Mouse (Mus musculus): ENCODE measurements around the gene Plcl1. TPM values are rescaled to one million over a fixed set of nuclear protein-coding genes. Genes with fewer than 3 reads are reported as not detected.

Gene Plcl1
- 10 to 100 TPM; 25.6 to 27.2 TPM for total RNA-seq (2021)

DNA sequence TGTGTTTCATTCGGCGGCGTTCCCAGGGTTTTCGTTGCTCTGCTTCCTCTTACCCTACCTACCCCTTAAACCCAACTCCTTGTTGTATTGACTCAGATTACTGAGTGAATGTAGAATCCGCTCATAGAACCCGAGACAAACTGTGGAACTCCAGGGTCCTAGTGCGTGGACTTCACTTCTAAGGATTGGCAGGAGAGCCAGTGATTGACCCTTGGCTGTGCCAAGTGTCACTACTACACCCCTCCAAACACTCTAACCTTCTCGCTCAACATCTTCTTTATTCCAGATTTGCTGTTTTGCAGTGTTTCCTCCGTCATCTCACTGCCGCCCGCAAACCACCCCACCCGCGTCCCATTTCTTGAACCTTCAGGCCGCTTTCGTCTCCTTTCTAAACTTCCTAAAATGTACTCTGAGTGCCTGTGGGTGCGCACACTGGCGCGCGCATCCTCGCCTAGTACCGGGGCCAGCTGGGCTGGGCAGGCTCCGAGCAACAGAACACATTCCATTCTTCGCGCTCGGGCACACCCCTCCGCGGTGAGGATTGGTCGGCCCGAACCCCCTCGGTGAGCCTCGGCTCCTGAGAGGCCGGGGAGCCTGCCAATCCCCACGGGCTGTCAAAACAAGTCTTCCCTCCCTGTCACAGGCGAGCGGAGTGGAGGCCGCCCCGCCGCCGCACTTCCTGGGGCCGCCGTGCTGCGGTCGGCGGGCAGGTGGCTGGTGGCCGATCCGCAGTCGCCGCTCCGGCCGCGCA lies at the start of gene Plcl1:
Gene Plcl1, plus strand, starts transcription at position 650 of the 751 bp plus-strand sequence.
- DNase-seq (ENCODE audit: extremely low spot score in 1 of 2, low spot score in 1 of 2): peak; percentile 86 to 91

DNA sequence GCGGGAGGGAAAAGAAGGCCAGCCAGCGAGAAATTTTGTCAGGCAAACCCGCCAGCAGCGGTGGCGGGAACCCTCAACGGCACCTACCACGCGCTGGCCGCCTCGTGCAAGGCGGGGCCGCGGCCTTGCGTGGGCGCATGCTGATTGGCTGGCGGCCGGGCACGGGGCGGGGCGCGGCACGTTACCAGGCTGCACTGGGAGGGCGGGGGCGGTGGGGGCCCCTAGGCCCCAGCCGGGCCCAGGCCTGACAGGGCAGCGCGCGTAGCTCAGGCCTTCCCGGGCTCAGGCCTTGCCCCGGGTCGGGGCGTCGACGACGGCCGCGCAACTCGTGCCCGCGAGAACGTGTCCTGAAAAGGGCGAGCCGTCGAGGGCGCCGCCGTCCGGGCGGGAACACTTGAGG lies 43.1 kb upstream of the Plcl1 start:
- DNase-seq (ENCODE audit: extremely low spot score in 1 of 2, low spot score in 1 of 2): no peak

DNA sequence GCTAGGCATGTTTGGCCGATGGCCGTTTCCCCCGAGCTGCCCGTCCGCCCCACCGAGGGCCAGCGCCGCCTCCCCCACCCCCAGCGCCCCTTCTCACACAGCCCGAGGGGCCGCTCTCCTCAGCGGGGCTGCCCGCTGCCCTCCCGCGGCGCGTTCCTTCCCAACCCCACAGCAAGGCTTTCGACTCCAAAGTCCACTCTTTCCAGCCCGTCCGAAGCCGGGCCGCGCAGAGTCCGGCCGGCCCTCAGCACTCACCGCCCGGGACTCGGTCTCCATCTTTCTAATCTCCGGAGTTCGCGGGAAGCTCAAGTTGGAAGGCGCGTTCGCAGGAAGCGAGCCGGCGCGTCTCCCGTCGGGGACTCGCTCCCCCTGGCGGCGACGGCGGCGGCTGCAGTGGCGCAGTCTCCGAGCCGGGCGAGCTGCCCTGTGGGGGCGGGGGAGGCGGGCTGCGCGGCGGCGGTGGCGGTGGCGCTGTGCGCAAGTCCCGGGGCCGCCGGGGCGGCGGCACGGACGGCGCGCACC lies 42.6 kb upstream of the Plcl1 start, which contains the start of gene Boll:
Gene Boll, minus strand, starts transcription at position 426 of the 522 bp plus-strand sequence.
- DNase-seq (ENCODE audit: extremely low spot score in 1 of 2, low spot score in 1 of 2): peak; percentile 40 to 68

DNA sequence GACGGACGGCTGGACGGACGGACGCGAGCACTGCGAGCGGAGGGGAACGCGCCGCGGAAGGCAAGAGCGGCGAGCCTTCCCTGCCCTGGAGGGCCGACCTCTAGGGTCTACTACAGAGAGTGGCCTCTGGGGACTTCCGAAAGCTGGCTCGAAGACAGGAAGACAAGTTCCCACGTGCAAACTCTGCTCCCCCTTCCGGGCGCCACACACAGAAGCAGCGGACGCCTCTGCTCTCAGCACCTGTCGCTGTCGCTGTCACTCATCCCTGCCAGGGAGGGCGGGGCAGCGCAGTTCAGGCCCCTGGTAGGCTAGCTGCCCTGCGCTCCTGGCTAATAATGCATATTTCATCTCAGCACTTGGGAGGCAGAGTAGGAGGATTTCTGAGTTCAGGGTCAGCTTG lies 42.1 kb upstream of the Plcl1 start:
- peak in 1 of 2 experiments; percentile 9 for DNase-seq (ENCODE audit: extremely low spot score in 1 of 2, low spot score in 1 of 2)

DNA sequence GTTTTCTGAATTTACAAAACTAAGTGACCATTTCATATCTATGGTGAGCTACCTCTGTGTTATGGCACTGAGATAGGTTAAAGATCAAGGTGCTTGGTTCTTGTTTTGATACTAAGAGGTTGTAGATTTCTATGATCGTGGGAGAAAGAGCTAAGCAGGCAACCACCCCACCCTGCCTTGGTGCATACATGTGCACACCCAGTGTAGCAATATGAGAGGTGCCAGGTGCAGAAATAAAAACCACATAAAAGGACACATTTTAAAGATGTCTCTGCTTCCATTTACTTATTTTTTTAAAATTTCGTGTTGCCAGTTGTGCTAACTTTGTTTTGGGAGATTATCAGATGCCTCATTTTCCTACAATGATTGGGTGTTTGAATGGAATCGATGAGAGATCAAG lies 33.1 kb upstream of the Plcl1 start:
- DNase-seq (ENCODE audit: extremely low spot score in 1 of 2, low spot score in 1 of 2): no peak

DNA sequence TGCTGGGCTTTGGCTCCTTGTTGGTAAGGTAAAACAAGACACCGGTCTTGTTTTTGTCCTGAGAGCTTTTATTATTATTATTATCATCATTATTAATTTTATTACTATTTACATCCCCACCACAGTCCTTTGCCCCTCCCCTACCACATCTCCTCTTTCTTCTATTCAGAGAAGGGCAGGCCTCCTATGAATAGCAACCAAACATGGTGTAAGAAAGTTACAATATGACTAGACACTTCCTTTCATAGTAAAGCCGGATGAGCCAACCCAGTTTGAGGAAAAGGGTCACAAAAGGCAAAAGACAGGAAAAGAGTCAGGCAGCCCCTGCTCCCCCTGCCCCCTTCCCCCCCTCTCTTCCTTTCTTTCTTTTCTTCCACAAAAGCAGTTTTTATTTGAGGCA lies 25.2 kb upstream of the Plcl1 start:
- DNase-seq (ENCODE audit: extremely low spot score in 1 of 2, low spot score in 1 of 2): no peak

DNA sequence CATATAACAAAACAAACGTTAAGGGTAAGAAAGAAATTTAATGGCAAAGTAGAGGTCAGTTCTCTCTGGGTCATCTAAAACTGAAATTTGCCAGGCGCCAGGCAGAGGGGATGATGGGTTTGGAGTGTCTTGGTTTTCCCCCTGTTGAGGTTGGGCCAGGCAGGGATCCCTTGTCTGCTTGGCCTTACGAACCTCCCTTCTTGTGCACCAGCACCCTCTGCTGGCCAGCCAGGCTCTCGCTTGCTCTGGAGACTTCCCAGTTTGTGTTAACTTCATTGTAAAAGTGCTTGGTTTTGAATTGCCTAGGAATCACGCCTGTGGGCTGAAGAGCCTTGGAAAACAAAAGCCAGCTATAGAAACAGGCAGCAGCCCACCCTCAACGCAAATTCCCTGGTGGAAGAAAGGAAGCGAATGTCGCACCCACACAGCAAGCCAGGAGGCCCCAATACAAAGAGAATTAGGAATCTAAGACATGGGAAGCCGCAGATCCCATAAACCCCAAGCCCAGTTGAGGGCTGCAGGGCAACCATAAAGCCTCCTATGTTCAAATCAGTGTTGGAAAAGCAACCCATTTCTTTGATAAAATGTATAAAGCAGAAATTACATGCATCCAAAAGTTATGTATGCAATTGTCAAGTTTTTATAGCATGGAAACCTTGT lies 22.5 kb upstream of the Plcl1 start:
- DNase-seq (ENCODE audit: extremely low spot score in 1 of 2, low spot score in 1 of 2): peak; percentile 73 to 90

DNA sequence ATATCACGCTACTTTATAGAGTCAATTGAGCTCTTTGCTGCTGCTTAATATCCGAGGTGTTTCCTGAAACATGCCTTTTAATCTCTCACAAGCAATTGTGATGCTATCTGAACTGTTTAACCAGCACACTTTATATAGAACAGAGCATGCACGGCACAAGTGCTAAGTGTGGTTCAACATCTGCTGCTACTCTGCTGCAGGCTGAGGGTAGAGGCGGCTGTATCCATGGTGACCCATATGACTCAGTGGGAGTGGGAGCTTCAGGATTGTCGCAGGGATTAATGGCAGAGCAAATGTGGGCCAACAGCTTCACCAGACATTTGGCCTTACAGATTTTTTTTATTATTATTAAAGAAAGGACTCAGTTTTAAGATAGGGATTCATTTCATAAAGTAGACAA lies 5.8 kb upstream of the Plcl1 start:
- DNase-seq (ENCODE audit: extremely low spot score in 1 of 2, low spot score in 1 of 2): peak in 1 of 2 experiments; percentile 26

DNA sequence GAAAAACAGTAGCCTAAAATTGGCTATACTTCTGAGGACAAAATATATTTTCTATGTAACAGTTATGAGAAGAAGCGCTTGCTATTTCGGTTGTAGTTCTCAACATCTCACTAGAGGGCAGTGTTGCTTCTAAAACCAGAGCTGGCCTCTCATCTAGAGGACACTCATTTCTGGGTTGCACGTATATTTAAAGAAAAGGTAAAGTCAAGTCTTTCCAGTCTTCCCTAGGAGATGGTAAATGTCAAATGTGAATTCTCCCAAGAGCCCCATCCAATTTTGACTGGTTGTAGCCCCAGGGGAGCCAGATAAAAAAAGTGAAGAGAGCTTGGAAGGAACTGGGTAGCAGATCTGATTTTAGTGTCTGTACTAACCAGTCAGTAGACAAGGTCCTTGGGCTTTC lies 1.3 kb upstream of the Plcl1 start:
- DNase-seq (ENCODE audit: extremely low spot score in 1 of 2, low spot score in 1 of 2): peak in 1 of 2 experiments; percentile 43

DNA sequence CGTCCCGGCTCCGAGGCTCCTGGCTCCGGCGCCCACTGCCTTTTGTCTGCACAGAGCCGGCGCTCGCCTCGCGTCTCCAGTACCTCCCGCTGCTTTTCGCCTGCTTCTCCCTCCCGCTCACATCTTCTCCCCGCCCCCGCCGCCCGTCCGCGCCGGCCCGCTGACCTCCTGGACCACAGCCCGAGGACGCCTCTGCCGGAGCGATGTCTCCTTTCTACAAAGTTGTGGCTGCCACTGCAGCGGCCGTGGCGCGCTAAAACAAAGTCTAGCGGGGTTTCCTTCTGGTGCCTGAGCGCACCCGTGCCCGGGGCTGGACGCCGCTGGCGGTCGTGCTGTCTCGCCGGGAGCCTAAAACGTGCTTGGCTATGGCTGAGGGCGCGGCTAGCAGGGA lies 297 bp downstream of the Plcl1 start:
- DNase-seq (ENCODE audit: extremely low spot score in 1 of 2, low spot score in 1 of 2): peak; percentile 55 to 66

DNA sequence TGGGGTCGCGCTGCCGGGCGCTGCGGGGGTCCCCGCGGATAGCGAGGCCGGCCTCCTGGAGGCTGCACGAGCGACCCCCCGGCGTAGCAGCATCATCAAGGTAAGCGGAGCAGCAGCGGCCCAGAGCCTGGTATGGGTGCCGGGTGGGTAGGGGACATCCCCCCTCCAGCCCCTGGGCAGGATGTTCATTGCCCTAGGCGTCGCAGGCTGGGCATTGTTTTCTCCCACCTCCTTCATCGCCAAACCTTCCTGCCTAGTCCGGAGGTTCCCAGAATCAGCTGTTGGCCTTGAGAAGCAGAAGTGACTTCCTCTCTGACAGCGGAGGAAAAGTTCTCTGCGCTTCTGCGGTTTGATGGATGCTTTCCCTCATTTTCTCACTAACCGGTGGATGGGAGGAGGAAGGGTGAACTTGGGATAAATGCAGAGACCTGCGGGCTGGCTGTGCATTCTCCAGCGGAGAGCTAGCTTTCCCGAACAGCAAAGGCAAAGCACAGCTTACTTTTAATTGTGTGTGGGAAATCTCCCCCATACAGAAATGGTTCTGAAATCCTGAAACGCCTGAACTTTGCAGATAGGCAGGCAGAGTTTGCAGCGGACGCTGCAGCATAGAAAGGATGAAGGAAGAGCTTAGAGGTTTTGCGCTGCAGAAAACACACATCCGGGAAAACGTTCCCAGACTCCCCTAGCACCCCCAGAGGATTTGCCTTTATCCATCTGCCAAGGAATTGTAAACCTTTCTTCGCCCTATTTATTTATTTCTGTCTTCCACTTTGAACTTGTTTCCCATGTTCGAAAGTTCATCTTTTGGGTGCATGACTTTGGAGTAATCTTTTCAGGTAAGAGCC lies 1.0 kb downstream of the Plcl1 start:
- peak; percentile 13 to 45 for DNase-seq (ENCODE audit: extremely low spot score in 1 of 2, low spot score in 1 of 2)

DNA sequence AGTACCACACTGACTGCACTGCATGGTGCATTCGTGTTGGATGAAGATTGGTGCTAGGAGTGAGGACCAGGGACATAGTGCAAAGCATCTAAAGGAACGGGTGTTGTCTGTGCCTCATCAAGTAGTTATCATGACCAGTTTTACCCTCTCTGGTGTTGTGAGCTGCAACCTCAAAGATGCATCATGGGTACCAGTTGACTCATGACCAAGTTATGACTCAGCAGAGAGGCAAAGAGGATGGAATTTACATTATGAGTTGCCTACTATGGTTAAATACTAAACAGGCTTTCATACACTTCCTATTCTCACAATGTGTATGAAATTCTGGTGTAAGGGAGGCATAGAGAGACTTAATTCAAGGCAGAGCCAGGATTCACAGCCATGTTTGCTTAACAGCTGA lies 4.9 kb downstream of the Plcl1 start:
- no peak for DNase-seq (ENCODE audit: extremely low spot score in 1 of 2, low spot score in 1 of 2)

DNA sequence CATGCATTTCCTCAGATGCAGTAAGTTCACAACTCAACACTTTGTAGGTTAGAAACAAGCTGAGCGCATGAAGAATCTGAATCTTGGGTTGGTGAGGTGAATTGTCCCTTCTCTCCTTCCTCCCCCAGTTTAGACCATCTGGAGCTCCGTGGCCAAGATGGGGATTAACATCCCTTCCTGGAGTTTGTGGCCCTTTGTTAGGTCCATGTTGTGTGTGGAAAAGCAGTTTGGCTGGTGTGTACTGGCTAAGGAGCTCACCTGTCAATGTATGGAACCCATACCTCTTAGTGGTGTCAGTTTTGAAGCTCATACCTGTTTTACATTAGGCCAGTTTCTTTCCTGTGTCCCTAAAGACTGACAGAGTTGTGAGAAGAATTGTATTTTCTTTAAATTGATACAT lies 5.4 kb downstream of the Plcl1 start:
- no peak for DNase-seq (ENCODE audit: extremely low spot score in 1 of 2, low spot score in 1 of 2)

DNA sequence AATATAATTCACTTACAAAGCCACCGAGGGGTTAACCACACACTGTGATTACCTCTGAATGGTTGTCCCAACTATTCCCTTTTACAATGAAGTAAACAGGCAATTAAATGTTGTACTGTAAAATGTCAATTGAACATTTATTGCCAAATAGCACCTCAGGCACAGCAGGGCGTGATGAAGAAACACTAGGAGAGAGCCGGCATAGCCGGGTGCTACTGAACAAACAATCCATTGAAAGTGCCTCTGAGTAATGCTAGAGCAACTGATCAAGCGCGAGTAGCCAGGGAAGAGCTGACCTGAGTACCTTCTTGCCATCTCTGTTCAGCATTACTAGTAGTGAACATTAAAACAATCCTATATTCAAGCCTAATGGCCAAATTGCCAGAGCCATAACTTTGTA lies 6.8 kb downstream of the Plcl1 start:
- DNase-seq (ENCODE audit: extremely low spot score in 1 of 2, low spot score in 1 of 2): no peak

DNA sequence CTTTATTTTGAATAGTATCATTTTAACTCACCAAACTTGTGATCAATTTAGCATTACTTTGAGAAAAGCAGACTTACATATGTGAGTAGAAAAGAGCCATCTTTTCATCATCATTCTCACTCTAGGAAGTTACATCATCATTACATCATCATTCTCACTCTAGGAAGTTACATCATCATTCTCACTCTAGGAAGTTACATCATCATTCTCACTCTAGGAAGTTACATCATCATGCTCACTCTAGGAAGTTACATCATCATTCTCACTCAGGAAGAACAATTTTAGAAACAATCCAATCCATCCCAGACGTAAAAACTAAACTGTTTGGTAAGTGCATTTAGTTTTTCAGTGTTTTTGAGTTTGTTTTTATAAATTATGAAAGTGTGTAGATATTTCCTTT lies 7.8 kb downstream of the Plcl1 start:
- DNase-seq (ENCODE audit: extremely low spot score in 1 of 2, low spot score in 1 of 2): no peak

DNA sequence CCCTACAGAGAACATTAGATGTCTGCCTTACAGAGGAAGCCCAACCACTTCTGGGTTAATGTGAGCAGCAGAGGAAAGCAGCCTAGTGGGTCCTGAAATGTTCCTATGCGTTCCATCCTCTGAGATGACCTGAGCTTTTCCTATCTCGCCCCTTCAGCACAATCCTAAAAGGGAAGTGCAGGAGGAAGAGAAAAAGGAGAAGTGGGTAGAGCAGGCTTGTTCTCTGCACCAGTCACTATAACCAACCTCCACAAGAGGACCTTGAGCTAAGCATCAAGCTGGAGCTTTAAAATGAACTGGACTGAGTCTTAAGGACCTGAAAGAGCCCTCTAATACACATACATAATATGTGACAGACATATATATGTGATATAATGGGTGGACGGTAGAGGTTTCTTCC lies 13.2 kb downstream of the Plcl1 start:
- no peak for DNase-seq (ENCODE audit: extremely low spot score in 1 of 2, low spot score in 1 of 2)

DNA sequence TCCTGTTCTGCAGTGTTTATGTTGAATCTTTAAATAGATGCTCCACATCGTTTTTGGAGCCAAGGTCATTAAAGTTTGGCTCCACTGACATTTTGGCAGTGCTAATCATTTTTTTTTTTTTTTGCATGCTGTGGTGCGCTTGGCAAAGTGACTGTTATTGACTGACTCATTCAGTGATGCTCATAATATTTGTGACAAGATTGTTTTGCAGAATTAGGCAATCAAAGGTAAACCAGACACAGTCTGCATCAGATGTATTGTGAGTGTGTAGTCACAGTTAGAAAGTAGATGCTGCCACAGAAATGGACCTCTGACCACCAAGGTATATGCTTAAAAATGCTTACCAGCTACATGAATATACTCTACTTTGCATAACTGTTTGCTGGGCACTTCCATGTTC lies 21.9 kb downstream of the Plcl1 start:
- no peak for DNase-seq (ENCODE audit: extremely low spot score in 1 of 2, low spot score in 1 of 2)

DNA sequence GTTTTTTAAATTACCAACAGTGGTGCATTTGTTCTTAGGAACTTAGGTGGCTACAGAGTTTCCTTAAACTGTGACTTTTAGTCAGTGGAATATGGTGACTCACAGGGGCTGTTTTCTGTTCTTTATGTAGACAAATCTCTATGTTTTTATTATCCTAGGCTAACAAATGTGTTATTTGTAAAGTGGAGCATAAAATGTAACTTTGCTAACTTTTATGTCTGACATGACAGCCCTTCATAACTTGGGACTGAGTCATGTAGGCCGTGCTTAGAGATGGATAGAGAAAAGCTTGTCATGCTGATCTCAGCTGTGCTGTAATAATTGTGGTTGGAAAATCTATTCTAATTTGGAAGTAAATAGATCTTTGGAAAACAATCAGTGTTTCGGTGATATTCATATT lies 23.3 kb downstream of the Plcl1 start:
- no peak for DNase-seq (ENCODE audit: extremely low spot score in 1 of 2, low spot score in 1 of 2)

DNA sequence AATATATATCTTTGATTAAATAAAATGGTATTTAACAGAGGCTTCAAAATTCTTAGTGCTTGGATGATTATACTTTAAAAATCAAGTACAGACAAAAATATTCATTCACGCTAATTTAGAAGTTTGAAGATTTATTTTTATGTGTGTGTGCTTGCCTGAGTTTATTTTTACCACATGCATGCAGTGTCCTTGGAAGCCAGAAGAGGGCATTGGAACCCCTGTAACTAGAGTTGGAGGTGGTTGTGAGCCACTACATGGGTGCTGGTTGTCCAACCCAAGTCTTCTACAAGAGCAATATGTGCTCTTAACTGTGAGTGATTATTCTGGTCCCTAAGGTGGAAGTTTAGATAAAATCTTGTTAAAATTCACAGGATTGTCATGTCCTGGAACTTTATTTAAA lies 24.0 kb downstream of the Plcl1 start:
- DNase-seq (ENCODE audit: extremely low spot score in 1 of 2, low spot score in 1 of 2): no peak

DNA sequence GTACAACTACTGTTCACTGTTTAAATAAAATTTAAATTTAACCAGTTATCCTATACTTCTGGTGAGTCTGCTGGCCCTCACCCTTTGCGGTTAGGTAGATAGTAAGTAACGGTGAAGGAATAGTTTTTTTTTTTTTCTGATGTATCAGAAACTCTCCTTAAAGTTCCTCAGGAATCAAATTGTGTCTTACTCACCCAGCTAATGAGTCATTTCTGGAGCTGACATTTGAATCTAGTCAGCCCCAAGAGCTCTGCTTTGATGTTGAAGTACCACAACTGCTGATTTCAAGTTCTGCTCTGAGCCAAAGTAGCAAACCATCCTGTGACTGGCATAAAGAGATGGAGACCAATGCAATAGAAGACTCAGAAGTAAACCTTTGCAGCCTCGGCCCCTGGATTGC lies 24.9 kb downstream of the Plcl1 start:
- DNase-seq (ENCODE audit: extremely low spot score in 1 of 2, low spot score in 1 of 2): no peak

DNA sequence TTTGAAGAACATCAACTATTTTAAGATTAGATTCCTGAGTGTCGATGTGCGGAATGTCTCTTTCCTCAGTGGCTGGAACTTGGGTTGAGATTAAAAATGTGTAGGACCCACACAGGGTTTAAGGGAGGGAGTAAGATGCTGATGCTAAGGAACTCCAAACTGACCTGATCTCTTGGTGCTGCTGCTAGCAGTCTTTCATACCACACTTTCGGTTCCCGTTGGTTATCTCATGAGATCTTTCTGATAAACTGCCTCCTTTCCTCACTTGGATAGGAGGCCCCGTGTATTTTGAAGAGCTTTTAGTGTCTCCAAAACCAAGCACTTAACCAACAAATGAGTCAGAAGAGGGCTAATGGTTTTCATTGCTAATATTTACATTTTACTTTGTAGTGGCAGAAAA lies 30.9 kb downstream of the Plcl1 start:
- no peak for DNase-seq (ENCODE audit: extremely low spot score in 1 of 2, low spot score in 1 of 2)

All from layer of hippocampus, postnatal 25 days (tissue).